Mouse (Mus musculus) intestine, postnatal 0 days (tissue): ENCODE measurements around the gene Rnf180. TPM values are rescaled to one million over a fixed set of nuclear protein-coding genes. Genes with fewer than 3 reads are reported as not detected.

Experiments used
- ATAC-seq: fragments of 200-750 bp; cut with Nextera tagmentation; 2 replicates; pipeline ENCODE4 v1.8.0; 2017; ENCODE audit warnings: mild to moderate bottlenecking, moderate TSS enrichment, moderate library complexity
- H3K27ac ChIP-seq: fragments of 300-500 bp; sonication (generic); 2 replicates; pipeline ENCODE4 v1.5.1; 2014; ENCODE audit warnings: mild to moderate bottlenecking, low read depth, low read length, moderate library complexity
- H3K27me3 ChIP-seq: fragments of 300-500 bp; sonication (generic); replicated peaks from 2 replicates; pipeline ENCODE4 v1.6.1; 2014; ENCODE audit warnings: low read length, mixed read lengths; ENCODE audit not compliant: control insufficient read depth, insufficient read depth
- H3K36me3 ChIP-seq: fragments of 300-500 bp; sonication (generic); 2 replicates; pipeline ENCODE4 v1.6.1; 2014; ENCODE audit warnings: mild to moderate bottlenecking, moderate library complexity; ENCODE audit not compliant: control insufficient read depth, insufficient read depth
- H3K4me1 ChIP-seq: fragments of 300-500 bp; sonication (generic); replicated peaks from 2 replicates; pipeline ENCODE4 v1.6.1; 2014; ENCODE audit warnings: antibody characterized with exemption, low read length, mixed read lengths; ENCODE audit not compliant: control insufficient read depth, insufficient read depth
- H3K4me2 ChIP-seq: fragments of 300-500 bp; sonication (generic); replicated peaks from 2 replicates; pipeline ENCODE4 v1.6.1; 2014; ENCODE audit warnings: low read depth, mild to moderate bottlenecking, moderate library complexity
- H3K4me3 ChIP-seq: fragments of 300-500 bp; sonication (generic); 2 replicates; pipeline ENCODE4 v1.5.1; 2014; ENCODE audit warnings: low read depth, low read length
- H3K9ac ChIP-seq: fragments of 300-500 bp; sonication (generic); 2 replicates; pipeline ENCODE4 v1.6.1; 2014; ENCODE audit warnings: mild to moderate bottlenecking, low read depth, low read length
- H3K9me3 ChIP-seq: fragments of 300-500 bp; sonication (generic); 2 replicates; pipeline ENCODE4 v1.6.1; 2016; ENCODE audit warnings: mixed run types; ENCODE audit not compliant: control insufficient read depth
- CTCF ChIP-seq: sonication (generic); IDR thresholded peaks from 2 replicates; pipeline ENCODE4 v1.5.1; 2016; ENCODE audit warnings: low read depth, mild to moderate bottlenecking, control low read depth, antibody characterized with exemption, moderate library complexity
- WGBS: fragments of 180-500 bp; shearing (Covaris S2); extraction: QIAGEN DNeasy Blood & Tissue Kit; methylation state at CpG from one replicate; pipeline ENCODE4 v1.1.7; 2014; 5-methylcytosine and 5-hydroxymethylcytosine counted together
- polyA plus RNA-seq: library from polyadenylated mRNA; unstranded; fragments of >200 nt; fragmentation: Nextera tagmentation; extraction: Ambion mirVana; gene quantifications from 2 replicates; pipeline ENCODE4 v1.2.1, GENCODE M21; 2015

Gene Rnf180
- polyA plus RNA-seq, 1 experiment from 2014 or later = 1.3 TPM

GRCm38 (mm10) chr13:105224048-105224447 lies 70.6 kb downstream of the Rnf180 start:
- 59% methylated on average over 10 of the region's 10 CpGs for WGBS
- H3K9ac ChIP-seq = no peak overlapping the region
- no peaks in the 10 kb centered on the region for H3K27me3 ChIP-seq
- H3K4me1 ChIP-seq = no peaks in the 10 kb centered on the region
- no peaks in the 10 kb centered on the region for H3K36me3 ChIP-seq
- no peak overlapping the region for H3K27ac ChIP-seq
- H3K4me3 ChIP-seq = no peak overlapping the region
- TF ChIP-seq CTCF = no peak
- no peak overlapping the region for H3K4me2 ChIP-seq
- H3K9me3 ChIP-seq = no peaks in the 10 kb centered on the region
- no peak for ATAC-seq

GRCm38 (mm10) chr13:105223147-105223546 lies 71.5 kb downstream of the Rnf180 start:
- Histone ChIP-seq H3K4me2 (no peak overlapping the region), H3K27me3 (no peaks in the 10 kb centered on the region), H3K36me3 (no peaks in the 10 kb centered on the region), H3K4me3 (no peak overlapping the region), H3K27ac (no peak overlapping the region), H3K9me3 (no peaks in the 10 kb centered on the region), H3K9ac (no peak overlapping the region), H3K4me1 (no peaks in the 10 kb centered on the region)
- TF ChIP-seq CTCF = peak; percentile 74
- 61% methylated on average over 3 of the region's 3 CpGs for WGBS
- ATAC-seq = no peak

GRCm38 (mm10) chr13:105222016-105222725 lies 72.4 kb downstream of the Rnf180 start:
- Histone ChIP-seq H3K27me3 (no peaks in the 10 kb centered on the region), H3K27ac (no peak overlapping the region), H3K4me1 (no peaks in the 10 kb centered on the region), H3K9me3 (no peaks in the 10 kb centered on the region), H3K4me2 (no peak overlapping the region), H3K36me3 (no peaks in the 10 kb centered on the region), H3K4me3 (no peak overlapping the region), H3K9ac (no peak overlapping the region)
- no peak for ATAC-seq
- WGBS = 86% methylated on average over 5 of the region's 5 CpGs
- no peak for TF ChIP-seq CTCF

- no peaks in the 10 kb centered on the region for H3K27me3 ChIP-seq
- no peaks in the 10 kb centered on the region for H3K9me3 ChIP-seq
- H3K36me3 ChIP-seq = no peaks in the 10 kb centered on the region
- no peak overlapping the region for H3K4me3 ChIP-seq
- TF ChIP-seq CTCF = no peak
- H3K9ac ChIP-seq = no peak overlapping the region
- ATAC-seq = no peak
- H3K4me2 ChIP-seq = no peak overlapping the region
- H3K27ac ChIP-seq = no peak overlapping the region
- no peaks in the 10 kb centered on the region for H3K4me1 ChIP-seq
- WGBS = 75% methylated on average over 3 of the region's 3 CpGs
Observed at GRCm38 (mm10) chr13:105210746-105211145, 83.9 kb downstream of the Rnf180 start.

DNA sequence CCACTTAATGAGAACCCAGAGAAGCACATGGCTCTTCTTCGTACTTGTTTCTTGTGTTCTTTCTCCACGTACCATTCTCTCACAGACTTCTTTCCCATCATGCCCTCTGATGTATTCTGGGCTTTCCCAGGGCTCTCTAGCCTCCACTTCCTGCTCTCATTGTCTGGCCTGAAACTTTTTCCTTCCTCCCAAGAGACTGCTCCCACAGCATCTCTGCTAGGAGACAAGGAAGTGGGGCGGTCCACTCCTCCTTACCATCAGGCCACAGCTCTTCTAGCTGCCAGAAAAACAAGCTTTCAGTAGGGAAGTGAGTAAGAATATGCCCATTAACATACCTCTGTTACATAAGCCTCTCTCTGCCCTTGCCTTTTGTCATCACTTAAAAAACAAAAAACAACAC lies 90.8 kb downstream of the Rnf180 start:
- Histone ChIP-seq H3K4me2 (no peak overlapping the region), H3K4me1 (no peaks in the 10 kb centered on the region), H3K27me3 (no peaks in the 10 kb centered on the region), H3K9me3 (no peaks in the 10 kb centered on the region), H3K27ac (no peak overlapping the region), H3K9ac (no peak overlapping the region), H3K4me3 (no peak overlapping the region), H3K36me3 (no peaks in the 10 kb centered on the region)
- no peak for TF ChIP-seq CTCF
- no peak for ATAC-seq
- 90% methylated on average over 3 of the region's 3 CpGs for WGBS

DNA sequence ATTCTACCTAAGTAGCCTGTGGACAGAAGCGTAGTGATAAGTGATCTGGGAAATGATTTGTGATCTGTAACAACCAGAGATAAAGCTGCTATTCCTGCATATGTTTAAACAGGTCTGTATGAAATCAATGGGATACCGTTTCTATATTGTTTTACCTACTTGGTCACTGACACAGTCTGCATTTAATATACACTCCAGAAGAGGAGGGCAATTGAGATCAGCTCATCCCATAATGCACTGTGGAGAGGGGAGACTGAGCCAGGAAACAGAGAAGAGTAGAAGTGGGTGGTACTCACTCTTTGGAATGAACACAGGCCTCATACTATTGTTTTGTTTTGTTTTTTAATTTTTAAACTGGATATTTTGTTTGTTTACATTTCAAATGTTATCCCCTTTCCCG lies 96.0 kb downstream of the Rnf180 start:
- Histone ChIP-seq H3K9me3 (no peaks in the 10 kb centered on the region), H3K4me3 (no peak overlapping the region), H3K27me3 (no peaks in the 10 kb centered on the region), H3K4me1 (no peaks in the 10 kb centered on the region), H3K27ac (no peak overlapping the region), H3K9ac (no peak overlapping the region), H3K36me3 (no peaks in the 10 kb centered on the region), H3K4me2 (no peak overlapping the region)
- TF ChIP-seq CTCF = no peak
- 62% methylated on average over 3 of the region's 3 CpGs for WGBS
- no peak for ATAC-seq
